Mouse (Mus musculus) forebrain, embryonic 11.5 days (tissue): ENCODE results near the gene Sirt7. TPM values are rescaled to one million over a fixed set of nuclear protein-coding genes. Genes with fewer than 3 reads are reported as not detected.
A peak's percentile ranks its signal among the peaks of the same experiment; 100 is the strongest.

Experiments used
- ATAC-seq: fragments of 200-750 bp; cut with Nextera tagmentation; replicated peaks from 2 replicates; pipeline ENCODE4 v1.8.0; 2017; ENCODE audit warnings: moderate TSS enrichment; ENCODE audit not compliant: low FRiP score
- DNase-seq: peaks from one replicate; pipeline ENCODE4 v3.0.0-alpha.2; 2017; ENCODE audit warnings: low spot score
- H3K27ac ChIP-seq: fragments of 300-500 bp; sonication (generic); 2 replicates; pipeline ENCODE4 v1.5.1; 2014; ENCODE audit warnings: low read depth, low read length
- H3K27me3 ChIP-seq: fragments of 300-500 bp; sonication (generic); 2 replicates; pipeline ENCODE4 v1.6.1; 2014; ENCODE audit warnings: mild to moderate bottlenecking, low read length, mixed read lengths; ENCODE audit not compliant: control insufficient read depth, insufficient read depth
- H3K36me3 ChIP-seq: fragments of 300-500 bp; sonication (generic); 2 replicates; pipeline ENCODE4 v1.6.1; 2014; ENCODE audit warnings: mild to moderate bottlenecking, low read length, moderate library complexity, mixed read lengths; ENCODE audit not compliant: control insufficient read depth, insufficient read depth
- H3K4me1 ChIP-seq: fragments of 300-500 bp; sonication (generic); replicated peaks from 2 replicates; pipeline ENCODE4 v1.6.1; 2014; ENCODE audit warnings: low read length, mixed read lengths; ENCODE audit not compliant: control insufficient read depth, insufficient read depth
- H3K4me2 ChIP-seq: fragments of 300-500 bp; sonication (generic); 2 replicates; pipeline ENCODE4 v1.6.1; 2014; ENCODE audit warnings: low read depth, mild to moderate bottlenecking, low read length, moderate library complexity, mixed read lengths; ENCODE audit not compliant: severe bottlenecking
- H3K4me3 ChIP-seq: fragments of 300-500 bp; sonication (generic); 2 replicates; pipeline ENCODE4 v1.5.1; 2014; ENCODE audit warnings: low read depth, low read length
- H3K9ac ChIP-seq: fragments of 300-500 bp; sonication (generic); 2 replicates; pipeline ENCODE4 v1.6.1; 2014; ENCODE audit warnings: low read length
- H3K9me3 ChIP-seq: fragments of 300-500 bp; sonication (generic); 2 replicates; pipeline ENCODE4 v1.6.1; 2016; ENCODE audit warnings: low read length, mixed read lengths; ENCODE audit not compliant: control insufficient read depth
- WGBS: fragments of 180-500 bp; shearing (Covaris S2); extraction: QIAGEN DNeasy Blood & Tissue Kit; methylation state at CpG from one replicate; pipeline ENCODE4 v1.1.7; 2014; 5-methylcytosine and 5-hydroxymethylcytosine counted together
- polyA plus RNA-seq: library from polyadenylated mRNA; unstranded; fragments of >200 nt; fragmentation: Nextera tagmentation; extraction: Ambion mirVana; gene quantifications from 2 replicates; pipeline ENCODE4 v1.2.1, GENCODE M21; 2014

The Sirt7 gene
- polyA plus RNA-seq, result 37.8 and 41.1 TPM in 2 replicates

DNA sequence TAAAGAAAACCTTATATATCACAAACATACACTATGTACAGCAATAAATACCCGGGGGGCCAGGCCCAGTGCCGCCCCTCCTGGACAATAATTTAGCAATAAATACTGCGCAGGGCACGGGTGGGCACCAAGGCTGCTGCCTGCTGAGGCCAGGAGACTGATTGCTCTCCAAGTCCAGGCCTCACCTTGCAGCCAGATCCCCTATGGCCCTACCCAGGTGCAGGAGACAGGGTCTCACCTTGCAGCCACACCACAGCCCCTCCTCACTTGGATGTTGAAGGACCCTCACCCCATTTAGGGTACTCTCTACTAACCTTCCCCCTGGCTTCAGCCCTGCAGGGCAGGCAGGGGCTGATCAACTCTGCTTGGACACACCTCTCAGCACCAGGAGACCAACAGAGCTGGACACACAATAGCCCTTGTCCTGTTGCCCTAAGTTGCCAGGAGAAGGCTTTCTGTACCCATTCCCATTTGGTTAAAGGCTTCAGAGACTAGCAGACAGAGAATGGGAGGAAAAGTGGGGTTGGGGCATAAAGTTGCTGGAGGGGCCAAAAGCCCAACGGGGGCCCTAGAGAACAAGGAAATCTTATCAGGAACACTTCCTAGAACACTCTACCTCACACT, at the start of gene Sirt7:
Sirt7 (minus strand) TSS at position 89 of the 624 bp plus-strand sequence.
- WGBS, result 26% methylated on average over 5 of the region's 5 CpGs
- peaks cover 8% of the 10 kb centered on the region; the same call in 1 of the 2 replicates for H3K36me3 ChIP-seq
- peak within 1 kb of the TSS; percentile 74 for H3K9ac ChIP-seq
- H3K27ac ChIP-seq, result peak within 1 kb of the TSS; percentile 63
- DNase-seq (peak; percentile 50), ATAC-seq (peak; percentile 55)
- H3K4me1 ChIP-seq, result peaks cover 4% of the 10 kb centered on the region
- peak within 1 kb of the TSS; percentile 94 for H3K4me2 ChIP-seq
- H3K4me3 ChIP-seq, result peak within 1 kb of the TSS; percentile 97
- H3K27me3 ChIP-seq, result no peaks in the 10 kb centered on the region
- H3K9me3 ChIP-seq, result no peaks in the 10 kb centered on the region

GRCm38 (mm10) chr11:120673594-120674122, 48.6 kb upstream of the Sirt7 start:
- no peak for DNase-seq
- H3K4me2 ChIP-seq, result peak overlapping the region; percentile 56
- H3K27ac ChIP-seq, result peak overlapping the region; percentile 25; the same call in 1 of the 2 replicates
- H3K27me3 ChIP-seq, result no peaks in the 10 kb centered on the region
- no peaks in the 10 kb centered on the region for H3K9me3 ChIP-seq
- H3K36me3 ChIP-seq, result peaks cover 4% of the 10 kb centered on the region; the same call in 1 of the 2 replicates
- H3K9ac ChIP-seq, result peak overlapping the region; percentile 83
- peaks cover 3% of the 10 kb centered on the region; the same call in 1 of the 2 replicates for H3K4me1 ChIP-seq
- WGBS, result 42% methylated on average over 12 of the region's 12 CpGs
- peak; percentile 16; the same call in 1 of the 2 replicates for ATAC-seq
- peak overlapping the region; percentile 76 for H3K4me3 ChIP-seq

DNA sequence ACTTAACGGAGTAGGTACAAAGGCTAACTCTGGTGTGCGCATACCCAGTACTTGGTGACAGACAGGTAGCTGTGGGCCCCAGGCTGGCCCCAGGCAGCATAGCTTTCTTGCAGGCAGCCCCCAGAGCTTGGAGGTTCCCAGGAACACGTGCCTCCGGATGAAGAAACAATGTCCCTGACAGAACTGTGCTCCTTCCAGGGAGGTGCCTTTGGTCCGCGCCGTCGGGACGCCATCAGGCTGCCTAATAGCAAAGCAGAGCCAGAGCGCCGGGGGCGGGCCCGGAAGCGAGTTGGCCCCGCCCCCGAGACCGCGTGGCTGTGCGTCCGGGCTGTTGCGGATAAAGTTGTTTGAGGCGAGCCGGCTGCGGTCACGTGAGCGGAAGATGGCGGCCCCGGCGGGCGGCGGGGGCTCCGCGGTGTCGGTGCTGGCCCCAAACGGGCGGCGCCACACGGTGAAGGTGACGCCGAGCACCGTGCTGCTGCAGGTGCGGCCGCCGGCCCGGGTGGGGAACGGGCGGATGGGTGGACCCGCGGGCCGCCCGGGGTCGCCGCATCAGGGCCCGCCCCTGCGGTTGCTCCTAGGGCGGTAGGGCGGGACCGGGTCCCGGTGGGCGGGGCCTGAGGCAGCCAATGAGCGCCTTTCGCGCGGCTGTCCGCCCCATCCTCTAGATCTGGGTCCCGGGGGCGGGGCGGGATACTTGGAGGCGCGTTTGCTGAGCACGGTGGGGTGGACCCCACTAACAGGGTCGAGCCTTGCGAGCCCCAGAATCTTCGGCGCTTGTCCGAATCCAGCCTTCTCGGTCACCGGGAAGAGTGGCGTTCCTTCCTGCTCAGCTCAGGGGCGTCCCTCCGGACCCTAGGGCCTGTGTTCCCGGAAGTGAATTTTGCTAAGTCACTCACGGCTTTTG, 47.9 kb upstream of the Sirt7 start, which contains the start of gene Aspscr1:
Aspscr1 (plus strand) TSS at position 287 of the 907 bp plus-strand sequence.
- DNase-seq (peak; percentile 97), ATAC-seq (peak; percentile 96)
- H3K36me3 ChIP-seq, result no peaks in the 10 kb centered on the region
- peak within 1 kb of the TSS; percentile 76 for H3K4me3 ChIP-seq
- no peaks in the 10 kb centered on the region for H3K9me3 ChIP-seq
- WGBS, result 1% methylated on average over 83 of the region's 83 CpGs
- H3K27ac ChIP-seq, result peak within 1 kb of the TSS; percentile 68
- H3K27me3 ChIP-seq, result no peaks in the 10 kb centered on the region
- H3K4me2 ChIP-seq, result peak within 1 kb of the TSS; percentile 56
- H3K9ac ChIP-seq, result peak within 1 kb of the TSS; percentile 83
- peaks cover 3% of the 10 kb centered on the region; the same call in 1 of the 2 replicates for H3K4me1 ChIP-seq

GRCm38 (mm10) chr11:120666617-120667016, 41.6 kb upstream of the Sirt7 start:
- Histone ChIP-seq H3K36me3 (no peaks in the 10 kb centered on the region), H3K27me3 (peaks cover 14% of the 10 kb centered on the region), H3K4me2 (no peak overlapping the region), H3K9ac (no peak overlapping the region), H3K4me3 (no peak overlapping the region), H3K27ac (no peak overlapping the region), H3K9me3 (no peaks in the 10 kb centered on the region), H3K4me1 (no peaks in the 10 kb centered on the region)
- WGBS, result 19% methylated on average over 3 of the region's 3 CpGs
- DNase-seq, result no peak
- no peak for ATAC-seq

DNA sequence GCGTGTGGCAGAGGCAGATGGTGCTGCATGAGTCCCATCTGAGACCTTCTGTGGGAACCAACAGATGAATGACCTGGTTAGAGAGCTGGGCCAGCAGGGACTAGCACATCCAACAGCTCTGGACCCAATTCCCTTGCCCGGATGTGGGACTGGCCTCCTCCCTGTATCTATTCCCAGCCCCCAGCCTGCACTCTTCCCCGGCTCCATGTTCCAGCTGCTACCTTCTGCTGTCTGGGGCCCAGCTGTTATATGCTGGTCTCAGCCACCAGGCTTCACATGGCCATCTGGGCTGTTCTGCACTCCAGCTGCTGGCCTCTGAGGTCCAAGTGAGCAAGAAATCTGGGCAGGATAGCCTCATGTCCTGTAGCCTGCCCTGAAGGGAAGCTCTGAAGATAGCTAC, 40.4 kb upstream of the Sirt7 start:
- DNase-seq, result no peak
- H3K27ac ChIP-seq, result no peak overlapping the region
- H3K36me3 ChIP-seq, result no peaks in the 10 kb centered on the region
- 91% methylated on average over 3 of the region's 3 CpGs for WGBS
- no peaks in the 10 kb centered on the region for H3K9me3 ChIP-seq
- peaks cover 26% of the 10 kb centered on the region for H3K27me3 ChIP-seq
- no peak overlapping the region for H3K4me2 ChIP-seq
- no peak overlapping the region for H3K4me3 ChIP-seq
- no peak for ATAC-seq
- H3K4me1 ChIP-seq, result peaks cover 6% of the 10 kb centered on the region
- no peak overlapping the region for H3K9ac ChIP-seq

- no peak for DNase-seq
- Histone ChIP-seq H3K4me1 (peaks cover 12% of the 10 kb centered on the region), H3K9me3 (no peaks in the 10 kb centered on the region), H3K4me2 (no peak overlapping the region), H3K27me3 (peaks cover 43% of the 10 kb centered on the region), H3K9ac (no peak overlapping the region), H3K4me3 (no peak overlapping the region), H3K27ac (no peak overlapping the region), H3K36me3 (no peaks in the 10 kb centered on the region)
- ATAC-seq, result no peak
- WGBS, result 64% methylated on average over 5 of the region's 5 CpGs
Observed at GRCm38 (mm10) chr11:120663714-120664113, 38.7 kb upstream of the Sirt7 start.

- DNase-seq (peak; percentile 48), ATAC-seq (no peak)
- WGBS, result 45% methylated on average over 6 of the region's 6 CpGs
Observed at GRCm38 (mm10) chr11:120662759-120663158, 37.7 kb upstream of the Sirt7 start.

GRCm38 (mm10) chr11:120661076-120661460, 36.0 kb upstream of the Sirt7 start, which contains the start of gene Notum:
Gene Notum (minus strand): TSS chr11:120661175.
- H3K9ac ChIP-seq, result peak within 1 kb of the TSS; percentile 39
- peaks cover 57% of the 10 kb centered on the region for H3K27me3 ChIP-seq
- under 1% methylated on average over 35 of the region's 35 CpGs for WGBS
- H3K9me3 ChIP-seq, result no peaks in the 10 kb centered on the region
- no peaks in the 10 kb centered on the region for H3K36me3 ChIP-seq
- H3K4me1 ChIP-seq, result peaks cover 12% of the 10 kb centered on the region
- peak within 1 kb of the TSS; percentile 37 for H3K4me3 ChIP-seq
- ATAC-seq, result peak; percentile 8; the same call in 1 of the 2 replicates
- no peak within 1 kb of the TSS for H3K27ac ChIP-seq
- no peak for DNase-seq
- peak within 1 kb of the TSS; percentile 64 for H3K4me2 ChIP-seq

More at GRCm38 (mm10) chr11:120662759-120663158, 37.7 kb upstream of the Sirt7 start:
- H3K27me3 ChIP-seq, result peaks cover 52% of the 10 kb centered on the region
- no peak overlapping the region for H3K9ac ChIP-seq
- no peaks in the 10 kb centered on the region for H3K36me3 ChIP-seq
- no peak overlapping the region for H3K27ac ChIP-seq
- no peaks in the 10 kb centered on the region for H3K9me3 ChIP-seq
- H3K4me3 ChIP-seq, result no peak overlapping the region
- peaks cover 12% of the 10 kb centered on the region for H3K4me1 ChIP-seq
- H3K4me2 ChIP-seq, result no peak overlapping the region
